Mouse (Mus musculus) ES-Bruce4 (cell line): Measurements from ENCODE around the gene Tbx4.

Experiments
- CTCF ChIP-seq: IDR thresholded peaks from one replicate; pipeline ENCODE4 v1.8.1; 2011; ENCODE audit warnings: low read depth, low read length
- EP300 ChIP-seq: IDR thresholded peaks from 2 replicates; pipeline ENCODE4 v1.6.1; 2011; ENCODE audit warnings: low read depth, low read length; ENCODE audit not compliant: insufficient read depth
- POLR2A ChIP-seq: IDR thresholded peaks from one replicate; pipeline ENCODE4 v1.8.1; 2011; ENCODE audit warnings: low read length; ENCODE audit not compliant: insufficient read depth

DNA sequence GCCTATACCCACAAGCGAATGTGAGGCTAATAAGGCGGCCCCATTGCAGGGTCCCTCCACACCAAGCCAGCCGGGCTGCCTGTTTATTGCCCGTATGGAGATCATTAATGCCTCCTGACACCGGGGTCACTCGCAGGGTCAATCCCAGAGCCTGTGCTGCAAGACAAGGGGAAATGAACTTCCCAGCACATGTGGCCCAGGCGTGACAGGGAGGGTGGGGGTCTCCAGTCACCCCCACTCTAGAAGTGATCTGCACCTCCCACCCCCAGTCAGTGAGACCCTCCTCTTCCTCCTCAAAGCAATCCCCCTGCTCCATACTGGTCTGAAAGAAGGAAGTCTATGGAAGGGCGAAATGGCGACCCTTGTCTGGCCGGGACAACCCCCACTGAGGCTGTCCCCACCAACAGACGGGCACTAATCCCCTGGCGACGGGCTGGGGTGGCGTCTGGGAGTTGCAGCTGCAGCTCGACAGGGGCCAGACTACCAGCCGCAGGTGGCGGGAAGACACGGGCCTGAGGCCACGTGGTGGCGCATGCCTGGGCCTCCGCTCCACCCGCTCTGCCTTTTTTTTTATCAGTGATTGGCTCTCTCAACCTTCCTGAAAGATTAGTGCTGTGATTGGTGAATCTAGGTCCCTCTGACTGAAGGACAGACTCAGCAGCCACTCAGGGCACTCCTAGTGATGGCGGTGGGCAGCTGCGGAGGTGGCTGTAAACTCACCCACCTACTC is 10.0 kb upstream of the Tbx4 start:
- no peak for TF ChIP-seq EP300
- TF ChIP-seq CTCF = no peak
- TF ChIP-seq POLR2A = no peak
